Mouse (Mus musculus) ES-E14 (cell line): ENCODE data around the gene Ank3. TPM values are rescaled to one million over a fixed set of nuclear protein-coding genes. Genes with fewer than 3 reads are reported as not detected.

Source experiments
- DNase-seq: peaks from one replicate; pipeline ENCODE4 v3.0.0-alpha.2; 2013; ENCODE audit warnings: low read depth, low spot score
- H3K27ac ChIP-seq: 2 replicates; pipeline ENCODE4 v1.5.1; 2012; ENCODE audit warnings: low read depth, mild to moderate bottlenecking, low read length, moderate library complexity, mixed read lengths; ENCODE audit not compliant: poor library complexity, insufficient read depth, severe bottlenecking
- H3K36me3 ChIP-seq: 2 replicates; pipeline ENCODE4 v1.6.1; 2012; ENCODE audit warnings: mild to moderate bottlenecking, low read length, moderate library complexity, mixed read lengths; ENCODE audit not compliant: control insufficient read depth, poor library complexity, insufficient read depth, severe bottlenecking
- H3K4me1 ChIP-seq, 2 experiments: fragments of 150-350 bp in 1 of 2; sonication (generic) in 1 of 2; 2 replicates each; pipeline ENCODE4 v1.6.1; 2012; ENCODE audit warnings: low read length in 2 of 2, mild to moderate bottlenecking in 1 of 2, mixed read lengths in 1 of 2; ENCODE audit not compliant: control insufficient read depth in 2 of 2, insufficient read depth in 2 of 2, poor library complexity in 1 of 2
- H3K4me3 ChIP-seq, 2 experiments: fragments of 150-350 bp in 1 of 2; sonication (generic) in 1 of 2; 2 replicates each; pipeline ENCODE4 v1.5.1; 2012; ENCODE audit warnings: low read length in 2 of 2, low read depth in 1 of 2, mild to moderate bottlenecking in 1 of 2, mixed read lengths in 1 of 2; ENCODE audit not compliant: insufficient read depth in 1 of 2, poor library complexity in 1 of 2, severe bottlenecking in 1 of 2
- H3K9ac ChIP-seq: 2 replicates; pipeline ENCODE4 v1.6.1; 2012; ENCODE audit warnings: low read depth, mild to moderate bottlenecking, low read length, mixed read lengths; ENCODE audit not compliant: poor library complexity, insufficient read depth, severe bottlenecking
- H3K9me3 ChIP-seq: fragments of 150-350 bp; sonication (generic); 2 replicates; pipeline ENCODE4 v1.6.1; 2012; ENCODE audit warnings: low read depth, mild to moderate bottlenecking, low read length; ENCODE audit not compliant: control insufficient read depth, insufficient read depth
- CHD2 ChIP-seq: IDR thresholded peaks from 2 replicates; pipeline ENCODE4 v1.6.1; 2014; ENCODE audit warnings: mild to moderate bottlenecking, low read depth, low read length, inconsistent platforms
- HCFC1 ChIP-seq: IDR thresholded peaks from 2 replicates; pipeline ENCODE4 v1.6.1; 2012; ENCODE audit warnings: low read length, inconsistent platforms, borderline replicate concordance; ENCODE audit not compliant: insufficient read depth
- MAFK ChIP-seq: IDR thresholded peaks from 2 replicates; pipeline ENCODE4 v1.6.1; 2014; ENCODE audit warnings: mild to moderate bottlenecking, low read depth, low read length, inconsistent platforms; ENCODE audit not compliant: insufficient read depth
- ZC3H11A ChIP-seq: IDR thresholded peaks from 2 replicates; pipeline ENCODE4 v1.6.1; 2012; ENCODE audit warnings: low read depth, mild to moderate bottlenecking, inconsistent platforms, low read length, borderline replicate concordance
- ZNF384 ChIP-seq: IDR thresholded peaks from 2 replicates; pipeline ENCODE4 v1.6.1; 2012; ENCODE audit warnings: low read depth, low read length, inconsistent platforms
- in situ Hi-C, 2 experiments: fragments of 600-800 bp; cut with MboI; formaldehyde crosslinking; loops; one replicate each; pipeline ENCODE4 v1.15.1; 2025; ENCODE audit warnings: low sequenced_read_pairs in 2 of 2, inconsistent platforms in 1 of 2; ENCODE audit not compliant: unreplicated experiment in 2 of 2
- total RNA-seq: library from RNA; depleted of rRNA; stranded (reverse); fragments of 300-350 nt; gene quantifications from 2 replicates; pipeline ENCODE4 v1.2.3, GENCODE M21; 2012

Gene Ank3
- total RNA-seq, 1 experiment = 6.5 TPM

- no peak overlapping the region for H3K9ac ChIP-seq
- no peaks in the 10 kb centered on the region for H3K36me3 ChIP-seq
- in situ Hi-C loops = no loop called here
- no peaks in the 10 kb centered on the region for H3K9me3 ChIP-seq
- no peak for TF ChIP-seq ZNF384
- TF ChIP-seq ZC3H11A = no peak
- TF ChIP-seq MAFK = no peak
- no peak for TF ChIP-seq HCFC1
- TF ChIP-seq CHD2 = no peak
- peak overlapping the region in 1 of 2 experiments; percentile 16; a peak in 1 of 4 replicates for H3K4me3 ChIP-seq
- peaks cover 0 to 16% of the 10 kb centered on the region in 2 experiments; a peak in 1 of 4 replicates for H3K4me1 ChIP-seq
- no peak for DNase-seq
- H3K27ac ChIP-seq = no peak overlapping the region
These were observed 135.2 kb downstream of the Ank3 start for GRCm38 (mm10) chr10:69533505-69534388.

GRCm38 (mm10) chr10:69534716-69535115 is 136.1 kb downstream of the Ank3 start:
- no peak for DNase-seq
- Histone ChIP-seq H3K9ac (no peak overlapping the region), H3K27ac (no peak overlapping the region), H3K4me1 (peaks cover 0 to 16% of the 10 kb centered on the region in 2 experiments; a peak in 1 of 4 replicates), H3K36me3 (no peaks in the 10 kb centered on the region), H3K9me3 (no peaks in the 10 kb centered on the region), H3K4me3 (no peak overlapping the region)
- in situ Hi-C loops = no loop called here
- TF ChIP-seq CHD2 (no peak), ZNF384 (no peak), MAFK (no peak), ZC3H11A (no peak), HCFC1 (no peak)

- Histone ChIP-seq H3K4me3 (no peak overlapping the region), H3K4me1 (peaks cover 0 to 16% of the 10 kb centered on the region in 2 experiments; a peak in 1 of 4 replicates), H3K9me3 (no peaks in the 10 kb centered on the region), H3K27ac (no peak overlapping the region), H3K9ac (no peak overlapping the region), H3K36me3 (no peaks in the 10 kb centered on the region)
- TF ChIP-seq CHD2 = no peak
- no peak for TF ChIP-seq ZC3H11A
- no peak for TF ChIP-seq MAFK
- no peak for TF ChIP-seq ZNF384
- no peak for TF ChIP-seq HCFC1
- DNase-seq = no peak
- in situ Hi-C loops = no loop called here
These were observed 136.8 kb downstream of the Ank3 start for GRCm38 (mm10) chr10:69535123-69535930.

- Histone ChIP-seq H3K4me3 (no peak overlapping the region), H3K9me3 (no peaks in the 10 kb centered on the region), H3K9ac (no peak overlapping the region), H3K27ac (no peak overlapping the region), H3K36me3 (no peaks in the 10 kb centered on the region), H3K4me1 (peaks cover 0 to 16% of the 10 kb centered on the region in 2 experiments; a peak in 1 of 4 replicates)
- TF ChIP-seq CHD2 = no peak
- no peak for DNase-seq
- in situ Hi-C loops = no loop called here
These were observed 137.3 kb downstream of the Ank3 start for GRCm38 (mm10) chr10:69535931-69536200.
